Mouse (Mus musculus) cerebellum, adult 11 months (tissue): ENCODE data around the gene Gm42957.
"Not testable (repeated sequence)": the region's sequence is repeated elsewhere in the genome, so short reads cannot be mapped to it uniquely, and the experiment has no call there.

Experiments
- DNase-seq: peaks from one replicate; pipeline ENCODE4 v3.0.0; 2022

Gm42957 gene

DNA sequence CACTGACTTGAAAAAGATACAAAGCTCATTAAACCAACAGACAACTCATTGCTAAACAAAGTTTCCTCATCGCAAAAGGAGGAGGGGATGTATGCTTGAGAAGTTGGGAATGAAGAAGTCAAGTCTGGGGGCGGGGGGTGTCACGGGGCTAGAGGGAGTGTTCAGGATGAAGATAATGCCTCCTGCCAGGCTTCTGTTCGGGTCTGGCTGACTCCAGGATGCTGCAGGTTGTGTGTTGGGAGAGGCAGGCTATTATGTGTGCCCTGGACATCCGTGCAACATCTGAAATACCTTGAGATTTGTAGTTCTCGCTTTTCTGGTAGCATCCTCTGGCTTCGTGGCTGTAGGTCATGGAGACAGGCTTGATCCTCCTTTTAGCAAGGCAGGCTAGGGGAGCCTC, 43.2 kb downstream of the Gm42957 start:
- DNase-seq, result no peak

DNA sequence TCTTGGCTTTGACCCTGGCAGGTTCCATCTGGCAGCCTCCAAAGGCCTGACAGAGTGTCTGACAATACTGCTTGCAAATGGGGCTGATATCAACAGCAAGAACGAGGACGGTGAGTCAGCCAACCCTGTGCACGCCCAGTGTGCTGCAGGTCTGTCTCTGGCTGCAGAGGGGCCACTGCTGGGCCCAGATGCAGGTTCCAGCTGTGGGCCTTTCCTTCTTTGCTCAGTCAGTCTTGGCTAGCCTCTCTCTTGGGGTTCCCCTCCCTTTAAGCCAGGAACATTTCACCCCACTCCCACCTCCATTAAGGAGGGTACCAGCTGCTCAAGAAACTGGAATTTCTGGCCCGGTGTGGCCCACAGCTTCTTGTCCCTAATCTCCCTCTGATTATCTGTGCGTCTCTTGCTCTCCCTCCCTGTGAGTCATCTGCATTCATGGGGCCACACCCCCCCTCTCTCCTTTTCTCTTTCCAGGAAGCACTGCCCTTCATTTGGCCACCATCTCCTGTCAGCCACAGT, 43.9 kb downstream of the Gm42957 start:
- no peak for DNase-seq

GRCm38 (mm10) chr3:96680269-96680956, 45.1 kb downstream of the Gm42957 start:
- no peak for DNase-seq

- no peak for DNase-seq
These were observed 48.2 kb downstream of the Gm42957 start for GRCm38 (mm10) chr3:96683496-96683895.

GRCm38 (mm10) chr3:96684151-96684821, 49.0 kb downstream of the Gm42957 start:
- DNase-seq, result no peak

DNA sequence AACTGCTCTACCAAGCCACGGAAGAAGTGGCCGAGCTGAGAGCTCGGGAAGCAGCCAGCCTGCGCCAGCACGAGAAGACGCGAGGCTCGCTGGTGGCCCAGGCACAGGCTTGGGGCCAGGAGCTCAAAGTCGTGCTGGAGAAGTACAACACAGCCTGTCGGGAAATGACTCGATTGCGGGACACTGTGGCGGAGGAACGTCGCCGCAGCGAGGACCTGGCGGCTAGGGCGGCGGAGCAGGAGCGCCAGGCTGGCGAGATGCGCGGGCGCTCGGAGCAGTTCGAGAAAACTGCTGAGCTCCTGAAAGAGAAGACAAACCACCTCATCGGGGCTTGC, 49.5 kb downstream of the Gm42957 start:
- no peak for DNase-seq

GRCm38 (mm10) chr3:96686057-96686456, 50.8 kb downstream of the Gm42957 start:
- DNase-seq, result not testable (repeated sequence)

GRCm38 (mm10) chr3:96688854-96689253, 53.6 kb downstream of the Gm42957 start:
- no peak for DNase-seq

GRCm38 (mm10) chr3:96690298-96690697, 55.0 kb downstream of the Gm42957 start:
- no peak for DNase-seq

GRCm38 (mm10) chr3:96692506-96692905, 57.2 kb downstream of the Gm42957 start:
- no peak for DNase-seq

- DNase-seq, result no peak
These were observed 58.3 kb downstream of the Gm42957 start for GRCm38 (mm10) chr3:96693579-96693978.

- peak; percentile 38 for DNase-seq
These were observed 61.0 kb downstream of the Gm42957 start, which contains the start of gene Pias3 for GRCm38 (mm10) chr3:96696198-96696765. TSS of gene Pias3 (plus strand) at chr3:96696384.

GRCm38 (mm10) chr3:96696766-96697732, 61.8 kb downstream of the Gm42957 start:
- DNase-seq, result peak; percentile 82

GRCm38 (mm10) chr3:96698993-96699690, 63.9 kb downstream of the Gm42957 start:
- no peak for DNase-seq

DNA sequence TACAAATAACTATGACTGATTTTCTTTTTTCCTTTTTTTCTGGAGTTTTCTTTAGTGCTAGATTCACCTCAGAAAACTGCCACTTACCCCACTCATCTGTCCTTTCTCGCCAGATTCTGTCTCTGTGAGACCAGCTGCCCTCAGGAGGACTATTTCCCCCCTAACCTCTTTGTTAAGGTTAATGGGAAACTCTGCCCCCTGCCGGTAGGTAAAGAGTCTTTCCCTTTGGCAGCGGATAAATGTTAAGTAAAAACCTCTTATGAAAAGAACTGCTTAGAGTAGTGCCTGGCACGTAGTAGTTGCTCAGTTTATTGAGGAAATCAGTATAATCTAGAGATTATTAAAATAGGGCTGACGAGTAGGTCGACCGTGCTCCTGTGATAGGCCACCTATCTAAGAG, 65.1 kb downstream of the Gm42957 start:
- DNase-seq, result no peak

GRCm38 (mm10) chr3:96701003-96701402, 65.7 kb downstream of the Gm42957 start:
- no peak for DNase-seq
